Mouse (Mus musculus) heart, embryonic 12.5 days (tissue): ENCODE results near the gene Prpsap1. TPM values are rescaled to one million over a fixed set of nuclear protein-coding genes. Genes with fewer than 3 reads are reported as not detected.
"Not testable (repeated sequence)": the region's sequence is repeated elsewhere in the genome, so short reads cannot be mapped to it uniquely, and the experiment has no call there.

Experiments used
- ATAC-seq: fragments of 200-750 bp; cut with Nextera tagmentation; 2 replicates; pipeline ENCODE4 v1.8.0; 2017; ENCODE audit warnings: moderate TSS enrichment, moderate library complexity; ENCODE audit not compliant: insufficient number of reproducible peaks, low FRiP score
- H3K27ac ChIP-seq: fragments of 300-500 bp; sonication (generic); 2 replicates; pipeline ENCODE4 v1.5.1; 2016; ENCODE audit warnings: mild to moderate bottlenecking, moderate library complexity; ENCODE audit not compliant: poor library complexity, severe bottlenecking
- H3K27me3 ChIP-seq: fragments of 300-500 bp; sonication (generic); replicated peaks from 2 replicates; pipeline ENCODE4 v1.6.1; 2016; ENCODE audit warnings: mild to moderate bottlenecking, moderate library complexity
- H3K36me3 ChIP-seq: fragments of 300-500 bp; sonication (generic); 2 replicates; pipeline ENCODE4 v1.6.1; 2016; ENCODE audit warnings: mild to moderate bottlenecking, moderate library complexity
- H3K4me1 ChIP-seq: fragments of 300-500 bp; sonication (generic); replicated peaks from 2 replicates; pipeline ENCODE4 v1.6.1; 2016; ENCODE audit warnings: mild to moderate bottlenecking
- H3K4me2 ChIP-seq: fragments of 300-500 bp; sonication (generic); 2 replicates; pipeline ENCODE4 v1.6.1; 2016; ENCODE audit warnings: mild to moderate bottlenecking, moderate library complexity
- H3K4me3 ChIP-seq: fragments of 300-500 bp; sonication (generic); 2 replicates; pipeline ENCODE4 v1.5.1; 2016; ENCODE audit warnings: mild to moderate bottlenecking
- H3K9ac ChIP-seq: fragments of 300-500 bp; sonication (generic); 2 replicates; pipeline ENCODE4 v1.6.1; 2016; ENCODE audit warnings: mild to moderate bottlenecking, moderate library complexity
- H3K9me3 ChIP-seq: fragments of 300-500 bp; sonication (generic); replicated peaks from 2 replicates; pipeline ENCODE4 v1.6.1; 2016; ENCODE audit warnings: mild to moderate bottlenecking, moderate library complexity
- WGBS: fragments of 180-500 bp; shearing (Covaris S2); methylation state at CpG from one replicate; pipeline ENCODE4 v1.1.7; 2016; 5-methylcytosine and 5-hydroxymethylcytosine counted together
- polyA plus RNA-seq: library from polyadenylated mRNA; unstranded; fragments of >200 nt; fragmentation: Nextera tagmentation; extraction: Ambion mirVana; gene quantifications from 2 replicates; pipeline ENCODE4 v1.2.1, GENCODE M21; 2016

Gene Prpsap1
- polyA plus RNA-seq, 1 experiment from 2014 or later, result 94.8 TPM

DNA sequence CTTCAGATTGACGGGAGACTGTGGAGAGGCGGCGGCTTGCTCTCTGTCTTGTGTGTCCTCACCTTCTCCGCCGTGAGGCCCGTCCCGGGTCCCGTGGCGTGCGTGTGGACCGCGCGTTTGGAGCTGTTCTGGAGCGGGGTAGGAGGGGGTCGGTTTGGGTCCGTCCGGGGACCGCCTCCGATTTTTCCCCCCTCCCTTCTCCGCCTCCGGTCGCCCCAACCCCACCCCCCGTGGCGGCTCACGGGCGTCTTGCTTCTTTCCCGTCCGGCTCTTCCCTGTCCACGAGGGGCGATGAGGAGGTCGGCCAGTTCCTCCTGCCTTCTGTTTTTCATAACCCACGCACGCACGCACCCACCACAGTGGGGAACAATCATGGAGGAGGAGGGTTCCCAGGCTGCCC, 4.6 kb upstream of the Prpsap1 start:
- no peaks in the 10 kb centered on the region for H3K27me3 ChIP-seq
- no peak for ATAC-seq
- no peaks in the 10 kb centered on the region for H3K36me3 ChIP-seq
- peak overlapping the region; percentile 61; the same call in 1 of the 2 replicates for H3K9ac ChIP-seq
- WGBS, result 19% methylated on average over 34 of the region's 34 CpGs
- peak overlapping the region; percentile 42 for H3K4me3 ChIP-seq
- H3K4me1 ChIP-seq, result peaks cover 9% of the 10 kb centered on the region; the same call in 1 of the 2 replicates
- H3K4me2 ChIP-seq, result peak overlapping the region; percentile 76
- no peak overlapping the region for H3K27ac ChIP-seq
- no peaks in the 10 kb centered on the region for H3K9me3 ChIP-seq

DNA sequence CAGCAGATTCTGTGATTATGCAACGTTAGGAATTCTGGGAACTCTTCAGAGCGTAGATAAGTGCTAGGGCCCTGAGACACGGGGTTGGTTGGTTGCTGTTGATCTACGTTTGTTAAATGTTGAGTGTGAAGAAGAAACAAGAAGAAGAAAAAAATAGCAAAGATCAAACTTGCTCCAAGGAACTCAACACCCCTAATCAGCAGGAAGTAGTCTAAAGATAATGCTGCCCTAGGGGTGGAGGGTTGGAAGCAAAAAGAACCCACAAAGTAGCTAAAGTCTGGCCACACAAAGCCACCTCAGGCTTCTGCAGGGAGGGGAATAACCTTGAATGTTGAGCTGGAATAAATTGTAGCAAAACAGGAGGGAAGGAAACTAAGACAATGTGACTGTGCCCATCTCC, 3.3 kb upstream of the Prpsap1 start:
- H3K4me2 ChIP-seq, result no peak overlapping the region
- no peaks in the 10 kb centered on the region for H3K36me3 ChIP-seq
- no peak overlapping the region for H3K4me3 ChIP-seq
- no peak for ATAC-seq
- no peak overlapping the region for H3K27ac ChIP-seq
- 41% methylated on average over 4 of the region's 4 CpGs for WGBS
- H3K9ac ChIP-seq, result no peak overlapping the region
- H3K27me3 ChIP-seq, result no peaks in the 10 kb centered on the region
- no peaks in the 10 kb centered on the region for H3K9me3 ChIP-seq
- H3K4me1 ChIP-seq, result peaks cover 9% of the 10 kb centered on the region; the same call in 1 of the 2 replicates

DNA sequence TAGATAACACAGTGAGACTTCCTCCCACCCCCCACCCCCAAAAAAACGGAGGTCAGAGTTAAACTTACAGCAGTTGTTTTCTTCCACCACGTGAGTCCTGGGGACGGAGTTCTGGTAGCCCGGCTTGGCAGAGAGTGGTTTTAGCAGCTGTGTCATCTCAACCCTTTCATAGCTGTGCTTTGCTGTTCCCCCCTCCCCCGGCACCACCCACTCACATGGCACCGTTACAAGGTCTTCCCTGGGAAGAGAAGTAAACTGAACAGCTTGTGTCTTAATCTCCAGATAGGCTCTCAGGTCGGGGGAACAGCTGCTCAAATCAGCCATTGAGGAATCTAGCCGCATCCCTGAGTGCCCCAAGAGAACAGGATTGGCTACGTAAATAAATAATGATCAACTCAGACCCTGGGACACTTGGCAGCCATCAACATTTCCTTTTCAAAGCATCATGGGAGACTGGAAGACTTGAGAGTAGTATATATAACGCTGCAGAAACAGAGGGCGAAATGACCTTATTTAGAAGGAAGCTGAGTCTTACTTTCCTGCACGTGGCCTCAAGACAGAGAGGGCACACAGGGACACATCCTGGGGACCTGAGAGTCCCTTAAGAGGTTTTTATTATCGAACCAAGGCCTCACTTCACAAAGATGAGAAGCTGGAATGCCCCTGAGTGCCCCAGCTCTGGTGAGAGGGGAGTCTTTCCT, 622 bp upstream of the Prpsap1 start:
- WGBS, result 41% methylated on average over 13 of the region's 13 CpGs
- no peak overlapping the region for H3K9ac ChIP-seq
- no peak overlapping the region for H3K4me3 ChIP-seq
- peaks cover 13% of the 10 kb centered on the region; the same call in 1 of the 2 replicates for H3K4me1 ChIP-seq
- H3K4me2 ChIP-seq, result no peak overlapping the region
- no peaks in the 10 kb centered on the region for H3K9me3 ChIP-seq
- no peak for ATAC-seq
- no peaks in the 10 kb centered on the region for H3K27me3 ChIP-seq
- H3K27ac ChIP-seq, result no peak overlapping the region
- H3K36me3 ChIP-seq, result no peaks in the 10 kb centered on the region

DNA sequence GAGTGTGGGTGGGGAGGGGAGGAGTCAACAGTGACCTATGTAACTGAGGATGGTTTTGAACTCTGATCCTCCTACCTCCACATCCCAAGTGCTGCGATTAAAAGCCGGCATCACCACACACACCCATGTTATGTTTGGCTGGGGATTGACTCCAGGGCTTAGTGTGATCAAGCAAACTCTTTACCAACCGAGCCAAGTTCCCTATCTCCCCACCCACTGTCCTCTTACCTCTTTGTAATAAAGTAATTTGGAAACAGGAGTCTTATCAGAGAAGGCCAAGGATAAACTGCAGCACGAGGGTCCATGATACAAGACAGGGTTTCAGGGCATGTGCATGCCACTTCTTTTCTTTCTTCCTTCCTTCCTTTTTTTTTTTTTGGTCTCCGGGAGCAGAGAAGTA, 811 bp downstream of the Prpsap1 start:
- 70% methylated on average over 5 of the region's 5 CpGs for WGBS
- H3K27ac ChIP-seq, result no peak overlapping the region

DNA sequence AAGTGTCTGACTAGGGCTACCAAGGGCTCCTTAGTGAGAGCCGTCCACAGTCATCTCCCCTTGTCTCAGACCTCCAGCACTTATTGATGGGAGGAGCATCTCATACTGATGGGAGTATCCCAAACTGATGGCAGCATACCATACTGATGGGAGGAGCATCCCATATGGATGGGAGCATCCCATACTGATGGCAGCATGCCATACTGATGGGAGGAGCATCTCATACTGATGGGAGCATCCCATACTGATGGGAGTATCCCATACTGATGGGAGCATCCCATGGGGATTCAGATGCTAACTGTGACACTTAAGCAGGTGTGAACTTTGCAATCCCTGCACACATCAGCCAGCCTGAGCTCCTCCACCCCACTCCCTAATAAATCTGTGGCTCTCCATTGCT, 1.5 kb downstream of the Prpsap1 start:
- H3K9ac ChIP-seq, H3K4me3 ChIP-seq, H3K9me3 ChIP-seq, H3K27ac ChIP-seq, H3K27me3 ChIP-seq, ATAC-seq, H3K4me2 ChIP-seq, H3K36me3 ChIP-seq: not testable (repeated sequence)
- H3K4me1 ChIP-seq, result peaks cover 21% of the 10 kb centered on the region
- 75% methylated on average over 1 of the region's 1 CpGs for WGBS

More for the DNA sequence above, 811 bp downstream of the Prpsap1 start:
- Histone ChIP-seq H3K27me3 (no peaks in the 10 kb centered on the region), H3K4me1 (peaks cover 21% of the 10 kb centered on the region), H3K4me2 (no peak overlapping the region), H3K4me3 (no peak overlapping the region), H3K9ac (no peak overlapping the region), H3K9me3 (0 out of 2 replicates have a peak, but pooled peaks cover 3% of the 10 kb centered on the region), H3K36me3 (peaks cover 4% of the 10 kb centered on the region; the same call in 1 of the 2 replicates)
- no peak for ATAC-seq

DNA sequence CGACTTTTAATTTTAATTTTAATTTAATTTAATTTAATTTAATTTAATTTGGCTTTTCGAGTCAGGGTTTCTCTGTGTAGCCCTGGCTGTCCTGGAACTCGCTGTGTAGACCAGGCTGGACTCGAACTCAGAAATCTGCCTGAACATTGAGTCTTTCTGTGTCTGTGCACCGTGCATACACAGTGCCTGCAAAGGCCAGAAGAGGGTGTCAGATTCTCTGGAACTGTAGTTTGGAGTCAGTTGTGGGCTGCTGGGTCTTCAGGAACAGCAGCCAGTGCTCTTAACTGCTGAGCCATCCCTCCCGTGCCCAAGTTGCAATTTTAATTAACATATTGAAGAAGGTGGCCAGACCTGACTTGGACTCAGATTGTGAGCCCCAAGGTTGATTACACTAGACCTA, 2.7 kb downstream of the Prpsap1 start:
- H3K4me3 ChIP-seq, result no peak overlapping the region
- H3K4me2 ChIP-seq, result peak overlapping the region; percentile 87; the same call in 1 of the 2 replicates
- H3K27ac ChIP-seq, result no peak overlapping the region
- peaks cover 21% of the 10 kb centered on the region for H3K4me1 ChIP-seq
- WGBS, result 71% methylated on average over 6 of the region's 6 CpGs
- ATAC-seq, result no peak
- no peak overlapping the region for H3K9ac ChIP-seq
- H3K36me3 ChIP-seq, result peaks cover 19% of the 10 kb centered on the region
- no peaks in the 10 kb centered on the region for H3K27me3 ChIP-seq
- H3K9me3 ChIP-seq, result 0 out of 2 replicates have a peak, but pooled peaks cover 3% of the 10 kb centered on the region

DNA sequence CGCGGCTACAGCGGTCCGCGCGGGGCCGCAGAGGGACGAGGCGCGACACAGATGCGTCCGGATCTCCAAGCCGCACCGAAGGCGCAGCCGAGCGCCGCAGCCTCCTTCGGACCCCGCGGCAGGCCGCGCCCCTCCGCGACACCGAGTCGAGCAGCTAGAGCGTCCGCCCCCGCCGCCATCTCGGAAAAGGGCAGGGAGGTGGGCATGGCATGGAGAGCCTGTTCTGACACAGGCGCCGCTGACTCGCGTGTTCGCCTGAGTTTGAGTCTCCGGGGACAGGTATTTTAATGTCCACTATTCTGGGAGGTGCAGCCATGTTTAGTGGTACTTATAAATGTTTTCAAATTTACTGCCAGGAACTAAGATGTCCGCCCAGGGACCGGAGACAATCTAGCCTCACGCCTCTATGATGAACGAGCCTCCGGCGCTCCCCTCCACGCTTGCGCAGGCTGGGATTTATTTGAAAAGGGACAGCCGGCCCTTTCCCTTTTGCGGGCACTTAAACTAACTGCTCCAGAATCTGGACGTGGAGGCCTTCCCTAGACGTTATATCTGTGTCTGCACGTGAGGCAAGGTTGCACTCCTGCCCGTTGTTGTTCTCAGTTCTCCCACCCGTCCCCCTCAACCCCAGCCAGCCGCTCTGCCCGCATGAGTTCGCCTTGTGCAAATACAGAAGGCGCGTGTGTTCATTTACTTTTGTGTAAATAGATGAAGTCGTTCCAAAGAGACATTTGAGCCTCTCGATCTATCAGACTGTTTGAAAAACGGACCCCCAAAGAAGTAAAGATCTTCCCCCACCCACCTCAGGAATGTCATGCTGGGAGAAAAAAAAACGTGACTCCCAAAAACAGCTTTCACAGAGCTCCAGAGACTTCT, 3.5 kb downstream of the Prpsap1 start:
- H3K27ac ChIP-seq, result peak overlapping the region; percentile 83
- H3K36me3 ChIP-seq, result peaks cover 27% of the 10 kb centered on the region
- 0 out of 2 replicates have a peak, but pooled peaks cover 3% of the 10 kb centered on the region for H3K9me3 ChIP-seq
- H3K4me2 ChIP-seq, result peak overlapping the region; percentile 87
- peak overlapping the region; percentile 94 for H3K4me3 ChIP-seq
- peak; percentile 93 for ATAC-seq
- H3K4me1 ChIP-seq, result peaks cover 21% of the 10 kb centered on the region
- WGBS, result under 1% methylated on average over 62 of the region's 62 CpGs
- H3K9ac ChIP-seq, result peak overlapping the region; percentile 89
- no peaks in the 10 kb centered on the region for H3K27me3 ChIP-seq

DNA sequence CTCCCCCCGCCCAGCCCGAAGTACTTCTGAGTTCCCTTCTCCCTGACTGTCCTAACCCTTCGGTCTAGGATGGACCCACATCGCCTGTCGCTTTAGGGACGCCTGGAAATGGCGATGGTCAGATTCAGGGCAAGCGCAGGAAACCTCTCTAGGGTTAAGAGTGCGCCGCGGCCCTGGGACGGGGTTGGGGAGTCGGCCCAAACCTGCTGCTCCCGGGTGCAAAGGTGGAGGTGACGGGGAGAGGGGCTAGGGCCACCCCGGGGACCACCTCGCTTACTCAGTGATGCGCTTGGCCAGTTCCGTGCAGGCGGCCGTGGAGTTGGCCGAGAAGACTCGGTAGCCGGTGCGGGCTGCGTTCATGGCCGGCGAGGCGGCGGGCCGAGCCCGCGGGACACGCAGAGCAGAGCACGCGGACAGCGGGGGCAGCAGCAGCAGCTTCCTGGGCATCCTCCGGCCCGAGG, 4.2 kb downstream of the Prpsap1 start:
- peak; percentile 37; the same call in 1 of the 2 replicates for ATAC-seq
- Histone ChIP-seq H3K27ac (peak overlapping the region; percentile 83), H3K27me3 (no peaks in the 10 kb centered on the region), H3K4me3 (peak overlapping the region; percentile 94), H3K4me2 (peak overlapping the region; percentile 87), H3K36me3 (peaks cover 34% of the 10 kb centered on the region), H3K4me1 (peaks cover 16% of the 10 kb centered on the region), H3K9ac (peak overlapping the region; percentile 89), H3K9me3 (0 out of 2 replicates have a peak, but pooled peaks cover 3% of the 10 kb centered on the region)
- under 1% methylated on average over 39 of the region's 39 CpGs for WGBS

DNA sequence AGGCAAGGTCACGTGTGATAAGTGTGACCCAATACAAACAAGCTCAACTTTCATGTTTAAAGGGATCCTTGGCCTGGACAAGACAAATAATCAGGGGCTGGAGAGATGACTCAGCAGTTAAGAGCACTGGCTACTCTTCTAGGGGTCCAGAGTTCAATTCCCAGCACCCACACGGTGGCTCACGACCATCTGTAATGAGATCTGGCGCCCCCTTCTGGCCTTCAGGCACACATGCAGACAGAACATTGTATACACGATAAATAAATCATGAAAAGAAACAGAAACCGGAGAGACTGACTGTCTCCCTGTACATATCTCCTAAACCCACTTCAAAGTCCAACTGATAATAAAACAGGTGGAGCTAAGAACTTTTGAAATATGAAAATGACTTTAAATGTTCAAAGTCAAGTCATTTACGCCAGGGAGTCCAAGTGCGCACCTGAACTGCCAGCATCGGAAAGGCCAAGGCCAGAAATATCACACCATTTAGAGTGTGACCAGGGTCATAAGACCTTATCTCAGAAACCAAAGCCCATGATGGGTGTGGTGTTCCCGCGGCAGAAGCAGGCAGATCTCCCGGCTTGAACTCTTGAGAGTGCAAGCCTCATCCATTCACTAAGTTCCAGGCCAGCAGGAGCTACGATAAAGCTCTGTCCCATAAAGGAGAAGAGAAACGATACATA, 5.2 kb downstream of the Prpsap1 start:
- no peak for ATAC-seq
- no peaks in the 10 kb centered on the region for H3K27me3 ChIP-seq
- peak overlapping the region; percentile 94 for H3K4me3 ChIP-seq
- H3K27ac ChIP-seq, result no peak overlapping the region
- peak overlapping the region; percentile 87 for H3K4me2 ChIP-seq
- H3K9me3 ChIP-seq, result 0 out of 2 replicates have a peak, but pooled peaks cover 3% of the 10 kb centered on the region
- H3K9ac ChIP-seq, result peak overlapping the region; percentile 89
- H3K4me1 ChIP-seq, result peaks cover 12% of the 10 kb centered on the region
- H3K36me3 ChIP-seq, result peaks cover 44% of the 10 kb centered on the region
- WGBS, result 66% methylated on average over 14 of the region's 14 CpGs

DNA sequence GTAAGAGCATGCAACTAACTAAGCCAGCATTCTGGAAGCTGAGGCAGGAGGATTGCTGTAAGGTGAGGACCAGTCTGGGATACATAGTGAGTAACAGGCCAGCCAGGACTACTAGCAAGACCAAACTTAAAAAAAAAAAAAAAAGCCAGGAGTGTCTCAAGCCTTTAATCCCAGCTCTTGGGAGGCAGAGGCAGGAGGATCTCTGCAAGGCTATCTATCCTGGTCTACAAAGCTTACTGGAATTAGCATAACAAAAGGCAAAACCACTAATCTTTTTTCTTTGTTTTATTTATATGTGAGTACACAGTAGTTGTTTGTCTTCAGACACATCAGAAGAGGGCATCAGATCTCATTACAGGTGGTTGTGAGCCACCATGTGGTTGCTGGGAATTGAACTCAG, 5.8 kb downstream of the Prpsap1 start:
- H3K4me1 ChIP-seq, result peaks cover 12% of the 10 kb centered on the region
- H3K9me3 ChIP-seq, result 0 out of 2 replicates have a peak, but pooled peaks cover 3% of the 10 kb centered on the region
- H3K4me3 ChIP-seq, result no peak overlapping the region
- peaks cover 50% of the 10 kb centered on the region for H3K36me3 ChIP-seq
- H3K27ac ChIP-seq, result no peak overlapping the region
- no peak overlapping the region for H3K4me2 ChIP-seq
- H3K9ac ChIP-seq, result no peak overlapping the region
- no peak for ATAC-seq
- H3K27me3 ChIP-seq, result no peaks in the 10 kb centered on the region
